Mouse (Mus musculus): ENCODE measurements around the gene Sypl.

DNA sequence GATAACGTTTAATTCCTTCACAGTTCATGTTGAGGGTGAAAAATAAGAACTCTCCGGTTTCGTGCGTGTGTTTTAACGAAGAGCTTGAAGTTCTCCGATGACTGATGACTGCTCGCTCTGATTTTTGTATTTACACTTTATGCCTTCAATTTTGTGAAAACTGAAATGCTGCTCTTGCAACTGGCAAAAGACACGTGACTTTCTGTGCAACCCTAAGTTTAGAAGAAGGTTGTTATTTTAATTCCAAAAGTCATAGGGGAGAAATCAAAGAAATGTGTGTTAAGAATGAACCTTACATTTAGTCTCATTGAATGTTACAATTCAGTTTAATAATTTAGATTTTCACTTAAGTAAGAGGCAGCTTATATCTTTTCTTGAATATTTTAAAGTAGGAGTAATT is 1.3 kb downstream of the Sypl start:
- TF ChIP-seq CTCF (IDR thresholded peaks at IDR 0.05; ENCODE audit: extremely low read depth, insufficient read depth, low read length) (no peak), POLR2A (IDR thresholded peaks at IDR 0.05; ENCODE audit: extremely low read depth, insufficient read depth, low read length) (no peak)
